Mouse (Mus musculus) ES-E14 (cell line): ENCODE results near the gene Lmtk2. TPM values are rescaled to one million over a fixed set of nuclear protein-coding genes. Genes with fewer than 3 reads are reported as not detected.

Experiments used
- DNase-seq: peaks from one replicate; pipeline ENCODE4 v3.0.0-alpha.2; 2013; ENCODE audit warnings: low read depth, low spot score
- H3K27ac ChIP-seq: 2 replicates; pipeline ENCODE4 v1.5.1; 2012; ENCODE audit warnings: low read depth, mild to moderate bottlenecking, low read length, moderate library complexity, mixed read lengths; ENCODE audit not compliant: poor library complexity, insufficient read depth, severe bottlenecking
- H3K36me3 ChIP-seq: 2 replicates; pipeline ENCODE4 v1.6.1; 2012; ENCODE audit warnings: mild to moderate bottlenecking, low read length, moderate library complexity, mixed read lengths; ENCODE audit not compliant: control insufficient read depth, poor library complexity, insufficient read depth, severe bottlenecking
- H3K4me1 ChIP-seq, 2 experiments: fragments of 150-350 bp in 1 of 2; sonication (generic) in 1 of 2; 2 replicates each; pipeline ENCODE4 v1.6.1; 2012; ENCODE audit warnings: low read length in 2 of 2, mild to moderate bottlenecking in 1 of 2, mixed read lengths in 1 of 2; ENCODE audit not compliant: control insufficient read depth in 2 of 2, insufficient read depth in 2 of 2, poor library complexity in 1 of 2
- H3K4me3 ChIP-seq, 2 experiments: fragments of 150-350 bp in 1 of 2; sonication (generic) in 1 of 2; 2 replicates each; pipeline ENCODE4 v1.5.1; 2012; ENCODE audit warnings: low read length in 2 of 2, low read depth in 1 of 2, mild to moderate bottlenecking in 1 of 2, mixed read lengths in 1 of 2; ENCODE audit not compliant: insufficient read depth in 1 of 2, poor library complexity in 1 of 2, severe bottlenecking in 1 of 2
- H3K9ac ChIP-seq: 2 replicates; pipeline ENCODE4 v1.6.1; 2012; ENCODE audit warnings: low read depth, mild to moderate bottlenecking, low read length, mixed read lengths; ENCODE audit not compliant: poor library complexity, insufficient read depth, severe bottlenecking
- H3K9me3 ChIP-seq: fragments of 150-350 bp; sonication (generic); 2 replicates; pipeline ENCODE4 v1.6.1; 2012; ENCODE audit warnings: low read depth, mild to moderate bottlenecking, low read length; ENCODE audit not compliant: control insufficient read depth, insufficient read depth
- CHD2 ChIP-seq: IDR thresholded peaks from 2 replicates; pipeline ENCODE4 v1.6.1; 2014; ENCODE audit warnings: mild to moderate bottlenecking, low read depth, low read length, inconsistent platforms
- HCFC1 ChIP-seq: IDR thresholded peaks from 2 replicates; pipeline ENCODE4 v1.6.1; 2012; ENCODE audit warnings: low read length, inconsistent platforms, borderline replicate concordance; ENCODE audit not compliant: insufficient read depth
- MAFK ChIP-seq: IDR thresholded peaks from 2 replicates; pipeline ENCODE4 v1.6.1; 2014; ENCODE audit warnings: mild to moderate bottlenecking, low read depth, low read length, inconsistent platforms; ENCODE audit not compliant: insufficient read depth
- ZC3H11A ChIP-seq: IDR thresholded peaks from 2 replicates; pipeline ENCODE4 v1.6.1; 2012; ENCODE audit warnings: low read depth, mild to moderate bottlenecking, inconsistent platforms, low read length, borderline replicate concordance
- ZNF384 ChIP-seq: IDR thresholded peaks from 2 replicates; pipeline ENCODE4 v1.6.1; 2012; ENCODE audit warnings: low read depth, low read length, inconsistent platforms
- in situ Hi-C, 2 experiments: fragments of 600-800 bp; cut with MboI; formaldehyde crosslinking; loops; one replicate each; pipeline ENCODE4 v1.15.1; 2025; ENCODE audit warnings: low sequenced_read_pairs in 2 of 2, inconsistent platforms in 1 of 2; ENCODE audit not compliant: unreplicated experiment in 2 of 2
- total RNA-seq: library from RNA; depleted of rRNA; stranded (reverse); fragments of 300-350 nt; gene quantifications from 2 replicates; pipeline ENCODE4 v1.2.3, GENCODE M21; 2012

Lmtk2 gene
- total RNA-seq, 1 experiment: 61.2 TPM

GRCm38 (mm10) chr5:144202430-144202829 is 102.2 kb downstream of the Lmtk2 start:
- no peak overlapping the region for H3K9ac ChIP-seq
- no peak overlapping the region for H3K4me3 ChIP-seq
- peaks cover 3% of the 10 kb centered on the region; the same call in 1 of the 2 replicates for H3K36me3 ChIP-seq
- in situ Hi-C loops: no loop called here
- TF ChIP-seq MAFK (0 out of 2 replicates have a peak, but pooled peaks have one; percentile 32), HCFC1 (no peak), CHD2 (no peak), ZC3H11A (no peak), ZNF384 (no peak)
- no peak for DNase-seq
- peaks cover 0 to 6% of the 10 kb centered on the region in 2 experiments; a peak in 1 of 4 replicates for H3K4me1 ChIP-seq
- no peak overlapping the region for H3K27ac ChIP-seq
- H3K9me3 ChIP-seq: no peaks in the 10 kb centered on the region

GRCm38 (mm10) chr5:144203398-144203959 is 103.2 kb downstream of the Lmtk2 start:
- no peak overlapping the region for H3K27ac ChIP-seq
- H3K4me1 ChIP-seq: peaks cover 0 to 6% of the 10 kb centered on the region in 2 experiments; a peak in 1 of 4 replicates
- no peak for DNase-seq
- H3K9me3 ChIP-seq: no peaks in the 10 kb centered on the region
- H3K9ac ChIP-seq: no peak overlapping the region
- peaks cover 3% of the 10 kb centered on the region; the same call in 1 of the 2 replicates for H3K36me3 ChIP-seq
- no peak overlapping the region for H3K4me3 ChIP-seq
- in situ Hi-C loops: no loop called here
- no peak for TF ChIP-seq MAFK
- no peak for TF ChIP-seq CHD2
- no peak for TF ChIP-seq HCFC1
- no peak for TF ChIP-seq ZC3H11A
- no peak for TF ChIP-seq ZNF384

- Histone ChIP-seq H3K9ac (no peak overlapping the region), H3K4me1 (peaks cover 0 to 6% of the 10 kb centered on the region in 2 experiments; a peak in 1 of 4 replicates), H3K36me3 (peaks cover 3% of the 10 kb centered on the region; the same call in 1 of the 2 replicates), H3K27ac (no peak overlapping the region), H3K9me3 (no peaks in the 10 kb centered on the region), H3K4me3 (no peak overlapping the region)
- TF ChIP-seq CHD2: no peak
- no peak for TF ChIP-seq HCFC1
- in situ Hi-C loops: no loop called here
- DNase-seq: no peak
Measured at GRCm38 (mm10) chr5:144204303-144204702, 104.1 kb downstream of the Lmtk2 start.

GRCm38 (mm10) chr5:144204911-144205310 is 104.7 kb downstream of the Lmtk2 start:
- peaks cover 0 to 6% of the 10 kb centered on the region in 2 experiments; a peak in 1 of 4 replicates for H3K4me1 ChIP-seq
- no peak overlapping the region for H3K27ac ChIP-seq
- no peak for DNase-seq
- no peaks in the 10 kb centered on the region for H3K9me3 ChIP-seq
- H3K36me3 ChIP-seq: peaks cover 5% of the 10 kb centered on the region; the same call in 1 of the 2 replicates
- TF ChIP-seq HCFC1 (no peak), ZC3H11A (no peak), MAFK (no peak), ZNF384 (no peak), CHD2 (no peak)
- H3K9ac ChIP-seq: no peak overlapping the region
- in situ Hi-C loops: no loop called here
- no peak overlapping the region for H3K4me3 ChIP-seq

GRCm38 (mm10) chr5:144206069-144206468 is 105.8 kb downstream of the Lmtk2 start:
- no peak for DNase-seq
- in situ Hi-C loops: no loop called here
- TF ChIP-seq HCFC1: no peak
- no peak for TF ChIP-seq MAFK
- TF ChIP-seq CHD2: no peak
- H3K27ac ChIP-seq: no peak overlapping the region
- peaks cover 0 to 3% of the 10 kb centered on the region in 2 experiments; a peak in 1 of 4 replicates for H3K4me1 ChIP-seq
- no peaks in the 10 kb centered on the region for H3K9me3 ChIP-seq
- no peak overlapping the region for H3K9ac ChIP-seq
- peaks cover 5% of the 10 kb centered on the region; the same call in 1 of the 2 replicates for H3K36me3 ChIP-seq
- H3K4me3 ChIP-seq: no peak overlapping the region
